Mouse (Mus musculus) intestine, postnatal 0 days (tissue): ENCODE data around the gene 1700012B07Rik. TPM values are rescaled to one million over a fixed set of nuclear protein-coding genes. Genes with fewer than 3 reads are reported as not detected.
A peak's percentile ranks its signal among the peaks of the same experiment; 100 is the strongest.

Source experiments
- ATAC-seq: fragments of 200-750 bp; cut with Nextera tagmentation; 2 replicates; pipeline ENCODE4 v1.8.0; 2017; ENCODE audit warnings: mild to moderate bottlenecking, moderate TSS enrichment, moderate library complexity
- H3K27ac ChIP-seq: fragments of 300-500 bp; sonication (generic); 2 replicates; pipeline ENCODE4 v1.5.1; 2014; ENCODE audit warnings: mild to moderate bottlenecking, low read depth, low read length, moderate library complexity
- H3K27me3 ChIP-seq: fragments of 300-500 bp; sonication (generic); replicated peaks from 2 replicates; pipeline ENCODE4 v1.6.1; 2014; ENCODE audit warnings: low read length, mixed read lengths; ENCODE audit not compliant: control insufficient read depth, insufficient read depth
- H3K36me3 ChIP-seq: fragments of 300-500 bp; sonication (generic); 2 replicates; pipeline ENCODE4 v1.6.1; 2014; ENCODE audit warnings: mild to moderate bottlenecking, moderate library complexity; ENCODE audit not compliant: control insufficient read depth, insufficient read depth
- H3K4me1 ChIP-seq: fragments of 300-500 bp; sonication (generic); replicated peaks from 2 replicates; pipeline ENCODE4 v1.6.1; 2014; ENCODE audit warnings: antibody characterized with exemption, low read length, mixed read lengths; ENCODE audit not compliant: control insufficient read depth, insufficient read depth
- H3K4me2 ChIP-seq: fragments of 300-500 bp; sonication (generic); replicated peaks from 2 replicates; pipeline ENCODE4 v1.6.1; 2014; ENCODE audit warnings: low read depth, mild to moderate bottlenecking, moderate library complexity
- H3K4me3 ChIP-seq: fragments of 300-500 bp; sonication (generic); 2 replicates; pipeline ENCODE4 v1.5.1; 2014; ENCODE audit warnings: low read depth, low read length
- H3K9ac ChIP-seq: fragments of 300-500 bp; sonication (generic); 2 replicates; pipeline ENCODE4 v1.6.1; 2014; ENCODE audit warnings: mild to moderate bottlenecking, low read depth, low read length
- H3K9me3 ChIP-seq: fragments of 300-500 bp; sonication (generic); 2 replicates; pipeline ENCODE4 v1.6.1; 2016; ENCODE audit warnings: mixed run types; ENCODE audit not compliant: control insufficient read depth
- CTCF ChIP-seq: sonication (generic); IDR thresholded peaks from 2 replicates; pipeline ENCODE4 v1.5.1; 2016; ENCODE audit warnings: low read depth, mild to moderate bottlenecking, control low read depth, antibody characterized with exemption, moderate library complexity
- WGBS: fragments of 180-500 bp; shearing (Covaris S2); extraction: QIAGEN DNeasy Blood & Tissue Kit; methylation state at CpG from one replicate; pipeline ENCODE4 v1.1.7; 2014; 5-methylcytosine and 5-hydroxymethylcytosine counted together
- polyA plus RNA-seq: library from polyadenylated mRNA; unstranded; fragments of >200 nt; fragmentation: Nextera tagmentation; extraction: Ambion mirVana; gene quantifications from 2 replicates; pipeline ENCODE4 v1.2.1, GENCODE M21; 2015

Gene 1700012B07Rik
- not detected in 2 replicates for polyA plus RNA-seq

DNA sequence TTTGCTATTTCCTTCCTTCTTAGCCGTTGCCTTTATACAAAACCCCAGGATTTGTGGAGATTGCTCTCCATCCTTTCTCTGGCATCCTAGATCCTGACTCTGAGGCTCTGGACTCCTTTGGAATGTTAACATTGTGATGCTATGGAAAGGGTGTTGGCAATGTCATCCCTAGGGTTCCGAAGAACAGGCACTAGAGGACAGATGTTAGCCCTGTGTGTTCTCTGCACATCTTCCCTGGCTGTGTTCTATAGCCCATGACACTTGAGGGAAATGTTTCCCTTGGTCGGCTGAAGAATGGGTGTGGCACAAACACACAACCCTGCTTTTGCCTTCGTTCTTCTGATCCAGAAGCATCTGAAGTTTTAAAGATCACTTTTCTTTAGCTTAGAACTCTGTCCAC, at the start of gene 1700012B07Rik:
1700012B07Rik (minus strand) TSS at position 101 of the 400 bp plus-strand sequence.
- no peak for ATAC-seq
- Histone ChIP-seq H3K4me2 (no peak within 1 kb of the TSS), H3K9me3 (no peaks in the 10 kb centered on the region), H3K36me3 (no peaks in the 10 kb centered on the region), H3K4me1 (no peaks in the 10 kb centered on the region), H3K27ac (no peak within 1 kb of the TSS), H3K27me3 (no peaks in the 10 kb centered on the region), H3K4me3 (no peak within 1 kb of the TSS), H3K9ac (no peak within 1 kb of the TSS)
- no peak for TF ChIP-seq CTCF
- WGBS: 73% methylated on average over 4 of the region's 4 CpGs

DNA sequence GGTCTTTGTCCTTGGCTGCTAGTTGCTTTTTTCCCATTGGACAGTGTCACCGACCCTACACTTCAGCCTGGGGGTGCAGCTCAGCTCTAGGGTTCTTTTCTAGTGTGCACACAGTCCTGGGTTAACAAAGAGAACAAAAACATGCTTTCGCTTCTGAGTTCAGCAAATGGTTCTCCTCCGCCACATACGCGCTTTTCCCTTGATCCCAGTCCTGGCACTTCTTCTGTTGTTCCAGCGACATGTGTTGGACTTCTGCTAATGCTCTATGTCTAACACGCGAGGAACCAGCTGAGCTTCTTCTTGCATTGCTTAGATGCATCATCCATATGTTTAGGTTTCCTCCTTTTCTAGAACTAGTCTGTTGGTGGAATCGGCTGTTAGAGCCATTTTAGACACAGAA, 48.9 kb upstream of the 1700012B07Rik start:
- no peaks in the 10 kb centered on the region for H3K27me3 ChIP-seq
- ATAC-seq: no peak
- H3K4me2 ChIP-seq: no peak overlapping the region
- no peak overlapping the region for H3K27ac ChIP-seq
- TF ChIP-seq CTCF: no peak
- H3K36me3 ChIP-seq: no peaks in the 10 kb centered on the region
- 77% methylated on average over 9 of the region's 9 CpGs for WGBS
- no peak overlapping the region for H3K4me3 ChIP-seq
- no peak overlapping the region for H3K9ac ChIP-seq
- no peaks in the 10 kb centered on the region for H3K4me1 ChIP-seq
- no peaks in the 10 kb centered on the region for H3K9me3 ChIP-seq

DNA sequence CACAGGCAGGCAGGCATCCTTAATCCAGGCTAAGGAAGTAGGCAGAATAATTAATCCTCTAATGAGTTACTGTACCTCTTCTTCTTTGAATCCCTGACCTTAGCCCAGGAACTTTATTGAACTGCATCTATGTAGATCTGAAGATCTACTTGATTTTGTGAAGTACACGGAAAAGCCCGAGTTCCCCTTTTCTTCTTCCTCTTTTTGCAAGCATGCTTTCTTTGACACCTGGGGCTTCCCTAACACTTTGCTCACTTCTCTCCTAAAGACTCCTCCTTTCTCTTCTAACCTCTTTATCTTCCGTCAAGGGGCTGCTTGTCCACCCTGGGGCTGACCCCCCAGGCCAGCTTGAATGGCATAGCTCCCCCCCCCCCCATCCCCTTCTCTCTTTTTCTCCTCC, 48.0 kb upstream of the 1700012B07Rik start:
- no peak overlapping the region for H3K9ac ChIP-seq
- no peak for ATAC-seq
- no peaks in the 10 kb centered on the region for H3K36me3 ChIP-seq
- no peak for TF ChIP-seq CTCF
- WGBS: 83% methylated on average over 3 of the region's 3 CpGs
- no peak overlapping the region for H3K4me2 ChIP-seq
- H3K27me3 ChIP-seq: no peaks in the 10 kb centered on the region
- no peaks in the 10 kb centered on the region for H3K9me3 ChIP-seq
- no peak overlapping the region for H3K4me3 ChIP-seq
- H3K27ac ChIP-seq: no peak overlapping the region
- no peaks in the 10 kb centered on the region for H3K4me1 ChIP-seq

DNA sequence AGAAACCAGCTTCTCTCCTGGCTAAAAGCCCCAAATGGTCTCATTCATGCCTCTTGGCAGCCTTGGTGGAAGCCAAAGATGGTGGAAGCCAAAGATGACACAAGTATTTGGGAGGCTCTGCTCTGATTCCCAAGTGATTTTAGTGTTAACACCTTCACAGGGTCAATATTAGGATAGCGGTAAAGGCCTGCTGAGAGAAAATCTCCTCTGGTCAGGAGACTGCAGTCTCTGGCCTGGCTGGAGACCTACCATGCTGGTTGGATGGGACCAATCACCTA, 47.6 kb upstream of the 1700012B07Rik start:
- H3K4me2 ChIP-seq: no peak overlapping the region
- no peak overlapping the region for H3K4me3 ChIP-seq
- WGBS: 94% methylated on average over 1 of the region's 1 CpGs
- H3K4me1 ChIP-seq: no peaks in the 10 kb centered on the region
- no peak overlapping the region for H3K9ac ChIP-seq
- no peaks in the 10 kb centered on the region for H3K27me3 ChIP-seq
- no peaks in the 10 kb centered on the region for H3K36me3 ChIP-seq
- H3K27ac ChIP-seq: no peak overlapping the region
- no peak for TF ChIP-seq CTCF
- no peaks in the 10 kb centered on the region for H3K9me3 ChIP-seq
- ATAC-seq: no peak

DNA sequence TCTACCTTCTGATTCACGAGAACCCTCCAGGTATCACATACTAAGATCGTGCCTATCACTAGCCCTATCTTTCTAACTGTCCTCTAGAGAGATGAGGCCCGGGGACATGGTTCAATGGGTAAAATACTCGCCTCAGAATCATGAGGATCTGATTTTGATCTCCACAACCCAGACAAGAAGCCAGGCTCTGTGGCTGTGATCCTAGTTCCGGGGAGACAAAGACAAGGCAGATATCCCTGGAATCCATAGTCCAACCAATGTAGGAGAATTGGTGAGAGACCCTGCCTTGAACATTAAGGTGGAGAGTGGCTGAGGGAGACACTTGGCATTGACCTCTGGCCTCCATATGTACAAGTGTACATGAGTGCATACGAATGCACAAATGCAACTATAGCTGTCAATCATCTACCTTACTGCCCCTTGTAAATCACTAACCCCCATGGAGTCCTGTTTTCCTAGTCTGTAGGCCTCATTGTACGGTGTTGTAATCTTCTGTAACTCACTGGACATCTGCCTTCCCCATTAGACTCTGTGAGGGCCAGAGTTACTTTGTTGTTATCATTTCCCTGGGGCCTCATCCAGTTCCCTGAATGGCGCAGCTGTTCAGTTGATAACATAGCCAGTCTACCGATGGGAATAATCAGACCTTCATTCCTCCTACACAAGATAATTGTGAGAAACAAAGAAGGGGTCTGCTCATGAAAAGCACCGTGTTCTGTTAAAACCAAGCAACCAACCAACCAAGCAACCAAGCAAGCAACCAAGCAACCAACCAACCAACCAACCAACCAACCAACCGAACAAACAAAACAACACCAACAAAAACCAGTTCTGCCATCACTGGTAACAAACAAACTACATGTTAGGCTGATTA, 47.0 kb upstream of the 1700012B07Rik start:
- 71% methylated on average over 11 of the region's 11 CpGs for WGBS
- H3K4me1 ChIP-seq: no peaks in the 10 kb centered on the region
- peak; percentile 59; the same call in 1 of the 2 replicates for ATAC-seq
- H3K4me3 ChIP-seq: no peak overlapping the region
- H3K27ac ChIP-seq: no peak overlapping the region
- H3K27me3 ChIP-seq: no peaks in the 10 kb centered on the region
- no peak overlapping the region for H3K9ac ChIP-seq
- no peak for TF ChIP-seq CTCF
- H3K36me3 ChIP-seq: no peaks in the 10 kb centered on the region
- no peak overlapping the region for H3K4me2 ChIP-seq
- no peaks in the 10 kb centered on the region for H3K9me3 ChIP-seq

DNA sequence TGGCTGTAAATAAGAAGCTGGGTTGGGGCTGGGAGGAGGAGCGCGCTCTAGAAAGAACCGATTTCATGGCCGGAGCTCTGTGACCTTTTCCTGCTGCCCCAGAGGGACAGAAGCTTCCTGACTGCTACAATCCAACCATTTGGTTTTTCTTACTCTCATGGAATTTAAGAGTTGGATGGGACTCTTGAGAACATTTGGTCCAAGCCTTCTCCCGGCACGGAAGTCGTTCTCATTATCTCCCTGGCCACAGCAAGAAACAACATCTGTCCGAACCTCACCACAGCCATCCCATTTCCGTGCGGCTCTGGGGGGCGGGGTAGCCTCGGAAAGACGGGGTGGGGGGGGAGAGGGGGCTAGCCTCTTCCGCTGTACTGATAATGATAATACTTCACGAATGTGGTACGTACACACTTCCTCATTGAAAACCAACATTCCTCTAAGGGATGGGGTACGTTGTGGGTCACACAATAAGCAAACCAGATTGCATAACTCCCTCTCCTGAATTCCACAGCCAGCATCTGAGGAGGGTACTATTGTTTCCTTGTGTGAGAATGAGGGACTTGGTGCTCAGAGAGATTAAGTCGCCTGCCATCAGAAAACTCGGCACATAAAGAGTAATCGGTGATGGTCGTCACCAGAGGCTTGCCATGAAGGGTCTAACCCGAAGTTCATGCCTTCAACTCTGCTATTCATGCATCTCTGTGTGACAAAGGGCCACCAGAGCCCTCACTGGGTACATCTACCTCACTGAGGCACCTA, 46.2 kb upstream of the 1700012B07Rik start:
- Histone ChIP-seq H3K4me1 (no peaks in the 10 kb centered on the region), H3K27me3 (no peaks in the 10 kb centered on the region), H3K4me2 (no peak overlapping the region), H3K27ac (no peak overlapping the region), H3K9ac (no peak overlapping the region), H3K36me3 (no peaks in the 10 kb centered on the region), H3K9me3 (no peaks in the 10 kb centered on the region), H3K4me3 (no peak overlapping the region)
- no peak for ATAC-seq
- no peak for TF ChIP-seq CTCF
- WGBS: 86% methylated on average over 22 of the region's 22 CpGs
